Mouse (Mus musculus) ES-Bruce4 (cell line): ENCODE data around the gene Fdxacb1. TPM values are rescaled to one million over a fixed set of nuclear protein-coding genes. Genes with fewer than 3 reads are reported as not detected.

Source experiments
- H3K27ac ChIP-seq: 2 replicates; pipeline ENCODE4 v1.5.1; 2012; ENCODE audit warnings: low read length, inconsistent platforms; ENCODE audit not compliant: insufficient read depth
- H3K27me3 ChIP-seq: 2 replicates; pipeline ENCODE4 v1.6.1; 2012; ENCODE audit warnings: mild to moderate bottlenecking, low read length, inconsistent platforms; ENCODE audit not compliant: control insufficient read depth, poor library complexity, insufficient read depth, severe bottlenecking
- H3K36me3 ChIP-seq: 2 replicates; pipeline ENCODE4 v1.6.1; 2012; ENCODE audit warnings: inconsistent platforms, mild to moderate bottlenecking, low read length, moderate library complexity; ENCODE audit not compliant: control insufficient read depth, poor library complexity, insufficient read depth, severe bottlenecking
- H3K4me1 ChIP-seq: one replicate; pipeline ENCODE4 v1.8.1; 2011; ENCODE audit warnings: low read length; ENCODE audit not compliant: control insufficient read depth, insufficient read depth
- H3K4me3 ChIP-seq: 2 replicates; pipeline ENCODE4 v1.5.1; 2011; ENCODE audit warnings: low read depth, mild to moderate bottlenecking, low read length
- H3K9ac ChIP-seq: 2 replicates; pipeline ENCODE4 v1.6.1; 2012; ENCODE audit warnings: low read depth, mild to moderate bottlenecking, inconsistent platforms; ENCODE audit not compliant: poor library complexity, severe bottlenecking
- H3K9me3 ChIP-seq: replicated peaks from 2 replicates; pipeline ENCODE4 v1.6.1; 2012; ENCODE audit warnings: mild to moderate bottlenecking, low read length, inconsistent platforms; ENCODE audit not compliant: control insufficient read depth, poor library complexity, insufficient read depth, severe bottlenecking
- CTCF ChIP-seq: IDR thresholded peaks from one replicate; pipeline ENCODE4 v1.8.1; 2011; ENCODE audit warnings: low read depth, low read length
- EP300 ChIP-seq: IDR thresholded peaks from 2 replicates; pipeline ENCODE4 v1.6.1; 2011; ENCODE audit warnings: low read depth, low read length; ENCODE audit not compliant: insufficient read depth
- POLR2A ChIP-seq: IDR thresholded peaks from one replicate; pipeline ENCODE4 v1.8.1; 2011; ENCODE audit warnings: low read length; ENCODE audit not compliant: insufficient read depth
- polyA plus RNA-seq: library from polyadenylated mRNA; stranded (reverse); fragments of >200 nt; gene quantifications from 2 replicates; pipeline ENCODE4 v1.2.4, GENCODE M21; 2011; ENCODE audit warnings: low read depth; ENCODE audit not compliant: missing spikeins, insufficient read depth, insufficient read length

Gene Fdxacb1
- polyA plus RNA-seq, 1 experiment: 8.5 TPM

DNA sequence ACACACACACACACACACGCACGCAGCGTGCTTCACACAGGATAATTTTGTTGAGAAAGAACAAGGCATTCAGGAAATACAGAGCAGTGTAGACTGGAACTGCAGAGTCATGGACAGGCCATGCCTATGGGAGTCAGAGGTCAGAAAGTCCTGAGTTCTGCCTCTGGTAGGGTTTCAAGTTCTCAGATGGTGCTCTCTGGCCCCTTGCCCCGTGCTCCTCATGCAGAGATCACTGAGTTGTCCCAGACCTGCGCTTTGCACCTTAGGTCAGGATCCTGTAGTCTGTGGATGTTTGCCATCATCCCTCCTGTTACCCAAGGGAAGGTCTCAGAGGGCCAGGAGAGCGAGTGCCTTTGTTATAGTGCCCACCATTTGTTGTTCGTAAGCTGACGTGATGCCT, 28.7 kb downstream of the Fdxacb1 start:
- H3K27me3 ChIP-seq: no peaks in the 10 kb centered on the region
- H3K4me1 ChIP-seq: no peaks in the 10 kb centered on the region
- peaks cover 3% of the 10 kb centered on the region; the same call in 1 of the 2 replicates for H3K36me3 ChIP-seq
- TF ChIP-seq EP300 (no peak), POLR2A (no peak), CTCF (no peak)
- no peak overlapping the region for H3K4me3 ChIP-seq
- H3K9ac ChIP-seq: no peak overlapping the region
- no peak overlapping the region for H3K27ac ChIP-seq
- H3K9me3 ChIP-seq: no peaks in the 10 kb centered on the region

DNA sequence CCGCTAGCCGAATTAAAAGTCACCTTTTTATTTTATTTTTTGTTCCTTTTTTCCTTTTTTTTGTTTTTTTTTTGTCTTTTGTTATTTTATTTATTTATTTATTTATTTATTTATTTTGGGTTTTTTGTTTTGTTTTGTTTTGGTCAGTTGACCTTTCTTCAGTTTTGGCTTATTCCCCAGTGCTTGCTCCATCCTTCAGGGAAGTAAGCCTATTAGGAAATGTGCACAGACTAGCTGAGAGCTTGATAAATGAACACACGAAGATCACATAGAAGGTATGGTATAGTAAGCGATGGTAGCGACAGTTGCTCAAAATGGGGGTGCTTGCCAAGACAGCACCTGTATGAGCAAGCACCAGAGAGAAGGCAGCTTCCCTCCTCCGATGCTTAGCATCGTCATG, 29.6 kb downstream of the Fdxacb1 start:
- H3K36me3 ChIP-seq: no peaks in the 10 kb centered on the region; the same call in 1 of the 2 replicates
- H3K9me3 ChIP-seq: no peaks in the 10 kb centered on the region
- H3K9ac ChIP-seq: no peak overlapping the region
- no peak for TF ChIP-seq POLR2A
- TF ChIP-seq CTCF: no peak
- TF ChIP-seq EP300: no peak
- H3K27me3 ChIP-seq: no peaks in the 10 kb centered on the region
- H3K27ac ChIP-seq: no peak overlapping the region
- no peak overlapping the region for H3K4me3 ChIP-seq
- no peaks in the 10 kb centered on the region for H3K4me1 ChIP-seq

DNA sequence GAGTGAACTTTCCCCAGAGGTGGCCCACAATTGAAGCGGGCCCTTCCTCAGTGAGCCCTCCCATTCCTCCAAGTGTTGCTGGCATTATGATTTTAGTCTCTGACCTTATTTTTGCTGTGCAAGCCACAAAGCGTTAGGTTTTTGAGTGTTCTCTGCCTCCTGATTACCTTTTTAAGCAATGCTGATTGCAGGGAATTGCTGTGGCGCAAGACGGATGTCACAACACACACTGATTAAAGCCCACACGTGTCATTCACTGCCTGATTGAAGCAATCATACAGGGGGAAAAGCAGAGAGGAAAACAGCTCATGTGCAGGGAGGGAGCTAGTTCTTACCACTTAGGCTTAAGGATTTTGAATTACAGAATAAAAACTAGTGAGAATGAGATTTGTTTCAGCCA, 30.3 kb downstream of the Fdxacb1 start:
- H3K27ac ChIP-seq: no peak overlapping the region
- no peak overlapping the region for H3K4me3 ChIP-seq
- TF ChIP-seq CTCF: no peak
- TF ChIP-seq EP300: no peak
- TF ChIP-seq POLR2A: no peak
- no peaks in the 10 kb centered on the region for H3K4me1 ChIP-seq
- no peaks in the 10 kb centered on the region; the same call in 1 of the 2 replicates for H3K36me3 ChIP-seq
- no peaks in the 10 kb centered on the region for H3K9me3 ChIP-seq
- H3K9ac ChIP-seq: no peak overlapping the region
- H3K27me3 ChIP-seq: no peaks in the 10 kb centered on the region

DNA sequence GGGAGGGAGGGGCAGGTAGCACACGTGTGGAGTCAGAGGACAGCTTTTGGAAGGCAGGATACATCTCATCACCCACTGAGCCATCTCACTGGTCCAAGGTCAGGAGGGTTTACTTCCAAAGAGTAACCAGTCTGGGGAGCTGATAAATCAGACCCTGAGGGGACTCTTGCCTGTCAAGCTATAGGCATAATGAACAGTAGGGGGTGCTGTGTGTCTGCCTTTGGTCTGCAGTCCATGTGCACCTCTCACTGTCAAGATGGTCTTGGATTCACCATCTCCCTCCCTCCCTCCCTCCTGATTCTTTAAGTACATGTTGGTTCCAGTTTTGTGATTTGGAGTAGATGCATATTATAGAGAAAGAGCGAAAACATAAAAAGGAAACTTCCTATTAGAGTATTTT, 32.9 kb downstream of the Fdxacb1 start:
- Histone ChIP-seq H3K9me3 (no peaks in the 10 kb centered on the region), H3K27me3 (no peaks in the 10 kb centered on the region), H3K36me3 (no peaks in the 10 kb centered on the region; the same call in 1 of the 2 replicates), H3K4me1 (no peaks in the 10 kb centered on the region), H3K4me3 (no peak overlapping the region), H3K27ac (no peak overlapping the region), H3K9ac (no peak overlapping the region)
- TF ChIP-seq EP300 (no peak), CTCF (peak; percentile 67), POLR2A (no peak)

DNA sequence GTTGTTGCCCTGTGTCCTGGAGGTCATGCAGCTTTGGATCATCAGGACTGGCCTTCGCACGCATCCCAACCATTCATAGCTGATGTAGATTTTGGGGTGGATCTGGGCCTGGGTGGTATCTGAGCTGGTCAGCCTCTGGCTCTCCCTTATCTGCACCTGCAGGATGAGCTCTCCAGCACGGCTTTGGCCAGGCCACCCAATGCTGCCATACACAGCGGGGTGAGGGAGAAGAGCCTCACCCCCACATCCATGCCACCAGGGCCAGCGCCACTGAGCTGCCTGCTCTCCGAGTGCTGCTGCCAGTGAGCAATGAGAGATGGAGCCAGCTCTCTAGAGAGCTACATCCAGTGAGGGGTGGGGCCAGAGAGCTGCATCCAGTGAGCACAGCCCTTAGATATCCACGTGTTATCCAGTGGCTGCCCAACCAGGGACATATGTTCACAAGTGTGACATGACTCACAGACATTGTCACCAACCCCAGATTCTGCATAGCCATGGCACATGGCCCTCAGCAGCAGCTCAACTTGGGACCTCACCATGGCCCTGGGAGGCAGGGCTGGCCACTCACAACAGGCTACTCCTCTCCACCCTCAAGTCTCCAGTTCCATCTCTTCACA, 35.1 kb downstream of the Fdxacb1 start:
- TF ChIP-seq CTCF (no peak), POLR2A (no peak), EP300 (no peak)
- no peak overlapping the region for H3K27ac ChIP-seq
- no peaks in the 10 kb centered on the region; the same call in 1 of the 2 replicates for H3K36me3 ChIP-seq

DNA sequence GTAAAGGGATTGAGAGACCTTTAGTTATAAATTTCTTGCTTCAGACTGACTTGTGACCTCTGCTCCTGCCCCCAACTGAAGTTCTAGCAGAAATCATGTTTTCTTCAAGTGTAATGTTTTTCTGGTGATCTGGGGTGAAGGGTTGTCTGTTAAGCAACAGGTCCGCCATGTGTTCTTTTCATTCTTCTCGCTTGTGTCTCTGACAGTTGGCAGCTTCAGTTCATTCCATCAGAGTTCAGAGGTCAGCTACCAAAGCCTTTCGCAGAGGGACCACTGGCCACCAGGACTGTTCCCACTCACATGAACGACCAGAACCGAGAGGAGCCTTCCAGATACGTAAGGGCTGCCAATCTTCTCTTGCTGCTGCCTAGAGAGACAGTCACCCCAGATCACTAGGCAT, 40.4 kb downstream of the Fdxacb1 start:
- TF ChIP-seq EP300: no peak
- TF ChIP-seq CTCF: no peak
- no peak for TF ChIP-seq POLR2A
- Histone ChIP-seq H3K9ac (no peak overlapping the region), H3K4me3 (no peak overlapping the region), H3K9me3 (no peaks in the 10 kb centered on the region), H3K27me3 (no peaks in the 10 kb centered on the region), H3K36me3 (no peaks in the 10 kb centered on the region), H3K27ac (peak overlapping the region; percentile 52), H3K4me1 (no peaks in the 10 kb centered on the region)

More for the DNA sequence above, 35.1 kb downstream of the Fdxacb1 start:
- Histone ChIP-seq H3K4me1 (no peaks in the 10 kb centered on the region), H3K9me3 (no peaks in the 10 kb centered on the region), H3K27me3 (no peaks in the 10 kb centered on the region), H3K4me3 (no peak overlapping the region), H3K9ac (no peak overlapping the region)
